Mouse (Mus musculus) limb, embryonic 11.5 days (tissue): Measurements from ENCODE around the gene Nmb. TPM values are rescaled to one million over a fixed set of nuclear protein-coding genes. Genes with fewer than 3 reads are reported as not detected.
A peak's percentile ranks its signal among the peaks of the same experiment; 100 is the strongest.
"Not testable (repeated sequence)": the region's sequence is repeated elsewhere in the genome, so short reads cannot be mapped to it uniquely, and the experiment has no call there.

Experiments
- ATAC-seq: fragments of 200-750 bp; cut with Nextera tagmentation; 2 replicates; pipeline ENCODE4 v1.8.0; 2017; ENCODE audit warnings: low read depth; ENCODE audit not compliant: insufficient number of reproducible peaks, low FRiP score, low TSS enrichment
- DNase-seq: peaks from one replicate; pipeline ENCODE4 v3.0.0-alpha.2; 2015; ENCODE audit warnings: low spot score
- H3K27ac ChIP-seq: fragments of 300-500 bp; sonication (generic); replicated peaks from 2 replicates; pipeline ENCODE4 v1.5.1; 2014; ENCODE audit warnings: low read depth, mild to moderate bottlenecking, low read length
- H3K27me3 ChIP-seq: fragments of 300-500 bp; sonication (generic); 2 replicates; pipeline ENCODE4 v1.6.1; 2014; ENCODE audit warnings: mild to moderate bottlenecking, low read length, mixed read lengths; ENCODE audit not compliant: control insufficient read depth, insufficient read depth
- H3K36me3 ChIP-seq: fragments of 300-500 bp; sonication (generic); 2 replicates; pipeline ENCODE4 v1.6.1; 2014; ENCODE audit warnings: mild to moderate bottlenecking, low read length, moderate library complexity, mixed read lengths; ENCODE audit not compliant: control insufficient read depth, insufficient read depth
- H3K4me1 ChIP-seq: fragments of 300-500 bp; sonication (generic); 2 replicates; pipeline ENCODE4 v1.6.1; 2014; ENCODE audit warnings: low read length, mixed read lengths; ENCODE audit not compliant: control insufficient read depth, insufficient read depth
- H3K4me2 ChIP-seq: fragments of 300-500 bp; sonication (generic); 2 replicates; pipeline ENCODE4 v1.6.1; 2014; ENCODE audit warnings: low read depth, mild to moderate bottlenecking, moderate library complexity; ENCODE audit not compliant: severe bottlenecking
- H3K4me3 ChIP-seq: fragments of 300-500 bp; sonication (generic); 2 replicates; pipeline ENCODE4 v1.5.1; 2014; ENCODE audit warnings: low read depth, low read length
- H3K9ac ChIP-seq: fragments of 300-500 bp; sonication (generic); 2 replicates; pipeline ENCODE4 v1.6.1; 2014; ENCODE audit warnings: mild to moderate bottlenecking, low read length
- H3K9me3 ChIP-seq: fragments of 300-500 bp; sonication (generic); 2 replicates; pipeline ENCODE4 v1.6.1; 2016; ENCODE audit warnings: low read length; ENCODE audit not compliant: control insufficient read depth
- WGBS: fragments of 180-500 bp; shearing (Covaris S2); extraction: QIAGEN DNeasy Blood & Tissue Kit; methylation state at CpG from one replicate; pipeline ENCODE4 v1.1.7; 2014; 5-methylcytosine and 5-hydroxymethylcytosine counted together
- polyA plus RNA-seq: library from polyadenylated mRNA; unstranded; fragments of >200 nt; fragmentation: Nextera tagmentation; extraction: Ambion mirVana; gene quantifications from 2 replicates; pipeline ENCODE4 v1.2.1, GENCODE M21; 2014

The Nmb gene
- polyA plus RNA-seq, result 8.1 TPM in 2 replicates

- WGBS, result 3% methylated on average over 19 of the region's 19 CpGs
- Histone ChIP-seq H3K27ac (no peak within 1 kb of the TSS), H3K4me3 (peak within 1 kb of the TSS; percentile 44), H3K4me1 (peaks cover 3% of the 10 kb centered on the region; the same call in 1 of the 2 replicates), H3K36me3 (0 out of 2 replicates have a peak, but pooled peaks cover 3% of the 10 kb centered on the region), H3K9me3 (no peaks in the 10 kb centered on the region), H3K27me3 (no peaks in the 10 kb centered on the region), H3K4me2 (peak within 1 kb of the TSS; percentile 84), H3K9ac (peak within 1 kb of the TSS; percentile 74)
- peak; percentile 82 for DNase-seq
- ATAC-seq, result peak; percentile 46; the same call in 1 of the 2 replicates
Observed at GRCm38 (mm10) chr7:80904921-80905515, at the start of gene Nmb. Nmb (minus strand) TSS chr7:80905076.

- H3K9ac ChIP-seq, result no peak overlapping the region
- H3K4me1 ChIP-seq, result no peaks in the 10 kb centered on the region
- no peak overlapping the region for H3K27ac ChIP-seq
- 78% methylated on average over 2 of the region's 2 CpGs for WGBS
- H3K4me3 ChIP-seq, result no peak overlapping the region
- no peak overlapping the region for H3K4me2 ChIP-seq
- ATAC-seq (no peak), DNase-seq (no peak)
- H3K27me3 ChIP-seq, result no peaks in the 10 kb centered on the region
- no peaks in the 10 kb centered on the region for H3K36me3 ChIP-seq
- no peaks in the 10 kb centered on the region for H3K9me3 ChIP-seq
Observed at GRCm38 (mm10) chr7:80954251-80954650, 49.4 kb upstream of the Nmb start.

- H3K27me3 ChIP-seq, result no peaks in the 10 kb centered on the region
- WGBS, result 61% methylated on average over 3 of the region's 3 CpGs
- ATAC-seq, result no peak
Observed at GRCm38 (mm10) chr7:80952140-80952539, 47.3 kb upstream of the Nmb start.

GRCm38 (mm10) chr7:80951461-80951860, 46.6 kb upstream of the Nmb start:
- no peaks in the 10 kb centered on the region for H3K27me3 ChIP-seq
- DNase-seq, result no peak
- no peak overlapping the region for H3K9ac ChIP-seq
- H3K4me2 ChIP-seq, result no peak overlapping the region
- H3K4me1 ChIP-seq, result no peaks in the 10 kb centered on the region
- no peak for ATAC-seq
- no peak overlapping the region for H3K4me3 ChIP-seq
- H3K27ac ChIP-seq, result no peak overlapping the region
- 84% methylated on average over 4 of the region's 4 CpGs for WGBS
- H3K36me3 ChIP-seq, result no peaks in the 10 kb centered on the region
- H3K9me3 ChIP-seq, result no peaks in the 10 kb centered on the region

More at GRCm38 (mm10) chr7:80952140-80952539, 47.3 kb upstream of the Nmb start:
- Histone ChIP-seq H3K27ac (no peak overlapping the region), H3K9me3 (no peaks in the 10 kb centered on the region), H3K4me3 (no peak overlapping the region), H3K4me2 (no peak overlapping the region), H3K36me3 (no peaks in the 10 kb centered on the region), H3K4me1 (no peaks in the 10 kb centered on the region), H3K9ac (no peak overlapping the region)
- no peak for DNase-seq

- DNase-seq, result peak; percentile 94
- WGBS, result 2% methylated on average over 44 of the region's 44 CpGs
- Histone ChIP-seq H3K27me3 (no peaks in the 10 kb centered on the region), H3K9me3 (no peaks in the 10 kb centered on the region), H3K27ac (peak within 1 kb of the TSS; percentile 91), H3K4me1 (no peaks in the 10 kb centered on the region), H3K9ac (peak within 1 kb of the TSS; percentile 89), H3K4me3 (peak within 1 kb of the TSS; percentile 90), H3K4me2 (peak within 1 kb of the TSS; percentile 68), H3K36me3 (no peaks in the 10 kb centered on the region)
- peak; percentile 98 for ATAC-seq
Observed at GRCm38 (mm10) chr7:80947445-80948350, 42.8 kb upstream of the Nmb start, which contains the start of gene Sec11a. Sec11a (minus strand) TSS chr7:80947780.

GRCm38 (mm10) chr7:80939808-80940207, 34.9 kb upstream of the Nmb start:
- Histone ChIP-seq H3K4me2 (no peak overlapping the region), H3K27ac (no peak overlapping the region), H3K36me3 (no peaks in the 10 kb centered on the region; the same call in 1 of the 2 replicates), H3K9me3 (no peaks in the 10 kb centered on the region), H3K27me3 (no peaks in the 10 kb centered on the region), H3K9ac (no peak overlapping the region), H3K4me1 (no peaks in the 10 kb centered on the region), H3K4me3 (no peak overlapping the region)
- WGBS, result 90% methylated on average over 4 of the region's 4 CpGs
- ATAC-seq, result no peak
- no peak for DNase-seq

- DNase-seq, H3K4me3 ChIP-seq, H3K27ac ChIP-seq, H3K9me3 ChIP-seq, H3K27me3 ChIP-seq, H3K9ac ChIP-seq, H3K4me1 ChIP-seq, ATAC-seq, H3K36me3 ChIP-seq, H3K4me2 ChIP-seq: not testable (repeated sequence)
Observed at GRCm38 (mm10) chr7:80937304-80937666, 32.4 kb upstream of the Nmb start.

GRCm38 (mm10) chr7:80936617-80937303, 31.9 kb upstream of the Nmb start:
- not testable (repeated sequence) for H3K36me3 ChIP-seq, ATAC-seq, H3K27ac ChIP-seq, H3K4me1 ChIP-seq, H3K27me3 ChIP-seq, H3K4me2 ChIP-seq, H3K9ac ChIP-seq, DNase-seq, H3K9me3 ChIP-seq, H3K4me3 ChIP-seq
- WGBS, result 78% methylated on average over 7 of the region's 7 CpGs
